Mouse (Mus musculus): ENCODE data around the gene Pcyt1a.

GRCm38 (mm10) chr16:32486046-32486445, 55.3 kb downstream of the Pcyt1a start:
- TF ChIP-seq FLI1 (IDR thresholded peaks at IDR 0.05; ENCODE audit: low read length), result no peak
- TF ChIP-seq GATA1 (IDR thresholded peaks at IDR 0.05; ENCODE audit: borderline replicate concordance, low read length), result no peak
